Mouse (Mus musculus) adrenal gland, adult 8-10 months (tissue): ENCODE data around the gene Lekr1. TPM values are rescaled to one million over a fixed set of nuclear protein-coding genes. Genes with fewer than 3 reads are reported as not detected.

Experiments
- DNase-seq: peaks from one replicate; pipeline ENCODE4 v3.0.0; 2022
- total RNA-seq, 4 experiments: library from RNA; stranded (reverse); gene quantifications; 2 replicates each; pipeline ENCODE4 v1.2.4; 2022

Gene Lekr1
- total RNA-seq: 1 to 10 TPM; 2.3 to 3.8 (median 3.1) TPM

DNA sequence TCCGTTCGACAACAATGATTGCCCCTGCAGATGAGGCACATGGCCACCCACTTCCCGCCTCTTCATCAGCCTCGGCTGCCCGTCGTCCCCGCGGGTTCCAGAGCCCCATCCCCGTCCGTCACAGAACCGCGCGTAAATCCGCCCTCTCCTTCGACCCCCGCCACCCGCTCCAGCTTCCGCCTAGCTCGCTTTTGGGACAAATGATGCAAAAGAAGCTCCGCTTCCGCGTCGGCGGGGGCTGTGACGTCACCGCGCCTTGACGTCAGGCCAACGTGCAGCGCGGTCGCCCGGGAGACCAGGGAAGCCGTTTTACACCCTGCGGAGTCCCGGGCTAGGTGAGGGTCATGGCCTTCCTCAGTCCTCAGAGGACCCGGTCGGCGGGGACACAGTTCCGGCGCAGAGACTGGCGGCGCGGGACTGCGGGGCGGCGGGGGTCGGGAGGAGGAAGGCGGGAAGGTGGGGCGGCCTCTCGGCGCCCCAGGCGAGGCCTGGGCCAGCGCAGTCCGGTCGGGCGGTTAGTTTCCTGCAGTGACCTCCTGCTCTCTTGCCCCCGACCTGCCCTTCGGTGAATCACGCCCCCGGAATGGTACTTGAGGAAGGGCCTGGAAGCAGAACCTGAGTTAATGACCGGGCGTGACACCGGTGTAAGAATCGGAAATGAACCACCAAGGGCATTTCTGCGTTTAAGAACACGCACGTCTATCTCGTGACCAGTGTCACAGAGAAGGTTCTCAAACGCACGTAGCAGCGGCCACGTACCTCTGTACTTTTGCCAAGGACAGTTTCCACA lies at the start of gene Lekr1:
Gene Lekr1 (plus strand): TSS at position 252 of the 790 bp plus-strand sequence.
- peak; percentile 90 for DNase-seq

DNA sequence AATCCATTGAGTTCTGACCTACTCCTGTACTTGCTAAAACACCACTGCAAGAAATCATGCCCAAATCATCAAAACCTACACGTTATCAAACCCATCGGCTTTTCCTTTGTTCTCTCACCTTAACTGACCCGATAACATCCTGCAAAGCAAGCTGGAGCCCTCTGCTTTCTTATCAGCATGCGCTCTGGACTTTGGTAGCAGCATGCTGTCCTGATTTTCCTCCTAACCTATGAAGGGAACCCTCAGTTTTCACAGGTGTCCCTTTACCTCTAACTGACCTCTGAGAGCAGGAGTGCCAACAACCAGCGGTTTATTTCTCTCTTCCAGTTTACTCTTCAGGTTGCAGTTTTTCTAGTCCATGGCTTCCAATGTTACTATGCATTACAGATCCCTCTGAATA lies 48.5 kb upstream of the Lekr1 start:
- DNase-seq: no peak

DNA sequence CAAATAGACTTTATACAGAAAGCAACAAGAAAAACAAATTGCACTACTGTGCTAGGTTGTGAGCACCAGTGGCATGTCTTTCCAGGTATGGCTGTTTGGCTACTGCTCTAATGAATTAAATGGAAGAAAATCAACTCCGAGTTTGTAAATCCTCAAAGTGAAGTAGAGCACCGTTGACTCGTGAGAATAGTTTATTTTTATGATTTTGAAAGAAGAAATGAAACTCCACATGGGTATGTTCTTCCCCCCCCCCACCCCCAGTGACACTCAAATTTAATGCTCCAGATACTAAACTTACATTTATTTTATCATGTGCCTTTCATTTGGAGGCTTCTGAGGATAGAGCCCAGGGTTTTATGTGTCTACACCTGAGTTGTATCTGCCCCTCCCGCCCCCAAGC lies 46.7 kb upstream of the Lekr1 start:
- DNase-seq: no peak

DNA sequence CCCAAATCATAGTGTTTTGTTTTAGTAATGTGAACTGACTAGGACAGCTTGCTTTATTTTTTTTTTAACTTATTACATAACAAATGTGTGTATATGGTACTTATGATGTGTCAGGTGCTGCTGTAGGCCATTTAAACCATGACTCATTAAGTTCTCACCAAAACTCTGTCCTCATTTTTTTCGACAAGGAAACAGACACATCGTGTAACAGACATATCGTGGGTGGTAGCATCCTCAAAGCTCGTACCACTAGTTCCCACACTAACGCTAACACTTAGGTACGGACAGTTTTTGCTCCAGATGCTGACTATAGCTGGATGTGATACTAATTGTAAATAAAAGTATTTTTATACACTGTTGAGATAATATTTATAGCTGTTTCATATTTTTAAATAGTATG lies 43.0 kb upstream of the Lekr1 start:
- no peak for DNase-seq

DNA sequence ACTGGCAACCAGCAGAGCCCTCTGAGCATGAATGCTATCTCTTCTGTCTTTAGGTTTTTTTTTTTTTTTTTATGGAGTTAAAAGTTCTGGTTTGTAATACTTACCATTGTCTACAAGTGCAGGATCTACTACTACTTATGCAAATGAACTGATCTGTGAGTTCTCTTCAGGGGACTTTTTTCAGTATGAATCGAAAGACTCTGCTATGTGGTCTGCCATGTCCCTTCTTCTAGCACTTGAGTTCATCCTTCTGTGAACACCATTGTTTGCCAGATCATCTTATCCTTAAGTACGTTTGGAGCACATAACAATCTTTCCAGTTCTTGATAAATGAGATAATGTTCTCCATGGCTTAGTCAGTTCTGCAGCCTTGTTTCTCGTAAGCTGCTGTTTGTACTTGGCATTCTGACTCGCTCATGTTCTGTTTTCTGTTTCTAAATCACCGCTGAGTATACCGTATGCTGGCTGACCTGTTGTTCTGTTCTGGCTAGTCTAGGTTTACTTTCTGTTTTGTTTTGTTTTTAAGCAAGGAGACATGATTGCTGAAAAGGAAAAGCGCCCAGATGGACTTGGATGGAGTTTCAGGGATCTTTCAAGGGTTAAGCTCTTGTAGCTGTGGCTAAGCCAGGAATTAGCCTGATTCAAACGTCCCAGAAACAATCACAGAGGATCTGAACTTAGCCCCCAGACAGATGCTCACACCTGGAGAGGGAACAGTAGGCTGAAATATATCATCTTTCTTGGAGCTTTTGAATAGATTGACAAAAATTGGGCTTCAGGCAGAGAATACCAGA lies 40.3 kb upstream of the Lekr1 start:
- no peak for DNase-seq

DNA sequence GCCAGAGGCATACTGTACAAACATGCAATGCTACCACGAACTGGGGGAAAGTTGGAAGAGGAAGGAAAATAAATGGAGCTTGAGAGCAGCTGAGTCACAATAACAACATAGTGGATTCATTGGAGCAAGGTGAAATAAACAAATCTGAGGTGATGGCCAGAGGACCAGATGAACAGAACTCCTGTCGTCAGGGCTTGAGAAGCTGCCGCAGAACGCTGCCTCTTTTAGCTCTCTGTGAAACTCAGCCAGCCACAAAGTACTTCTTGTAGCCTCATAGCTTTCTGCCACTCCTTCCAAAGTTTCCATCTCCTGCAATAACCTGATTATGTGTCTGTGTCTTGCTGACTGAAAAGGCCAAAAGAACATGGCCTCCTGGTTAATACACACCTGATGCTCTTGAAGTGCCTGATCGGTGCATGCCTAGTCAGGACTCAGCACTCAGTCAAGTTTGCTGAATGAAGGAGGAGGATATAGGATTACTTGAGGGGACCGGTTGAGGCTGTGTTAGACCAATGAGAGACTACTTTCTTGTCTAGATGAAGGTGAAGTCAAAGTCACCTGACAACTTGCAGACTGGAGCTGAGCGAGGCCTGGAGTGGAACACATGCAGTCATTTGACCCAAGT lies 39.6 kb upstream of the Lekr1 start:
- DNase-seq: no peak

DNA sequence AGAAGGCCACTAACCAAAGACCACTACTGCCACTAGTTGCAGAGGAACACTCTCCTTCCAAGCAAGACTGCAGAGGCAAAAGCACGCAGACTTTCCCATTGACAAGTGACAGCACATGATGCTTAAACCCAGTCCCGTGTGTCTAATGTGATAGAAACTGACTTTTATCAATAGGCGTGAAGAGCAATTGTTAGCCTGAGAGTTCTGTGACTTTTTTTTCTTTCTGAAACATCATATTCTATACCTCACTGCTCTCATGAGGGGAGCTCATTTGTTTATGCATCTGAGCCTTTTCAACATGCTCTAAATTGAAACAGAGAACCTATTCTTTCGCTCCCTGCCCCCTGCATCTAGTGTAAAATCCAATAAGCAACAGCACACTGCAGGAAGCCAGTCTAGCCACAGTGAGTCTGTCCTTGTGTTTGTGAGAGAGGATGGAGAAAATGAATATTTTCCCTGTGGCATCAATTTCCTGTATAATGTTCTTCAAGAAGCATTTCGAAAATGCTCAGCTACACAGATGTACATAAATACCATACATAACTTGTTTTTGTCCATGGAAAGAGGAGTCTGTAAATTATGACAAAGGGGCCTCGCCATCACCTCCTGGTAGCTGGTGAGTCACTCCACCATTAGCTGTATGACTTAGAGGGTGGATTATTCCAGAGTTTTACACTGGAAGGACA lies 38.9 kb upstream of the Lekr1 start:
- no peak for DNase-seq

DNA sequence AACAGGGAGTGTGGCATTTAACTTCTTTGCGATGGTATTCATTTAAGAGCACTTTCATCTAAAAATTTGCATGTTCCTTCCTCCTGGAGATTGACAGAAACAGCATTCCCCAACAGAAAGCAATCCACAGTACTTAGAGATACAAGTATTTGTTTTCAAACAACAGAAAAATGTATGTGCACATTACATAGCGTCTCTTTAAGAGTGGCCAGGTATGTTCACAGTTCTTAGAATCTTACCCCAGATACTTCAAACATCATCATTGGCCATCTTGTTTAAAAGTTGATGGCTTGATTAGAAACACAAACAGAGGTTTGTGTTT lies 38.4 kb upstream of the Lekr1 start:
- no peak for DNase-seq

DNA sequence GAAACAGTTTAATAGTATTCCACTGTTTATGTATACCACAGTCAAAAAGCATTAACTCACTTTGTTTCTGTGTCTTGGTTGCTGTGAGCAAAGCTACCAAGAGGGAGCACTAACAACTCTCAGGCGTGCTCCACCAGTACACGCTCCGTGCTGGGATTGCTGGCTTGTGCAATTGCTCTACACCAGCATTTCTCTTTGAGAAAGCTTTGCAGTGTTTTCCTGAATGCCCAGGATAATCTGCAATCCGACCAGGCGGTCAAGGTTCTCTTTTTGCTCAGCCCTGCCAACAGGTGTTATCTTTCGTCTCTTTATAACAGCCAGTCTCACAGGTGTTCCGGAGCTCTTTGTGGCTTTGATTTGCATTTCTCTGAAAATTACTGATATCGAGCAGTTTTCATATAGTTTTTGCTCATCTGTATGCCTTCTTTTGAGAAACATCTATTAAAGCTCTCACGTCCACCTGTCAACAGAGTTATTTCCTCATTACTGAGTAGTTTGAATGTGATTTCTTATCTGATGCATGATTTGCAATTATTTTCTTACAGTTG lies 36.4 kb upstream of the Lekr1 start:
- no peak for DNase-seq

DNA sequence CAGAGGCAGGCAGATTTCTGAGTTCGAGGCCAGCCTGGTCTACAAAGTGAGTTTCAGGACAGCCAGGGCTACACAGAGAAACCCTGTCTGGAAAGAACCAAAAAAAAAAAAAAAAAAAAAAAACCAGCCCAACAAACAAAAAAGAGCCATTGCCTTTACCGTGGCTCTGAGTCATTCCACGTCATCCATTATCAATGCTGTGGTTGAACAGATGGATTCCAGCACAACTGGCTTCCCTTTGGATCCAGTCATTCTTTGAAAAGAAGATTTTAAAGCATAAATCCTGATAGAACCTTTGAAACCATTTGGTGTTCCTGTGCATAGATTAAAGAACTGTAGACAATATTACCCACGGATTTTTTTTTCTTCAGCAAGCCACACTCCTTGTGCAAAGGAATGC lies 32.4 kb upstream of the Lekr1 start:
- DNase-seq: no peak

DNA sequence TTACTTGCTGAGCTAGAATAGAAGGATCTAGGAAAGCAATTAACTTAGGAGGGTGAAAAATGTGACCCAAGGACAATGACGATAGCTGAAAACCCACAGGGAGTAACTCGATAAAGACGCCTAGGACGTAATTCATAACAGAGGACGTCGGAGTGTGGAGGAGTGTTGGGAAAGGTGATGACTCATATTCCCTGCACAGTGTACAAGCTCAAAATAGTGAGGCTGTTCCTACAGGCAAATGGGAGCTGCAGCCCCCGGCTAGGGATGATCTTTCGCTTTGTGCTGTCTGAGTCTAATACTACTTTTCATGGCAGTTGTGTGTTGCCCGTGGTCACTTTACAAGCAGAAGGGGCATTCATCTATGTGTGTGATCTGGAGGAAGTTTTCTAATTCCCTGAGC lies 30.0 kb upstream of the Lekr1 start:
- DNase-seq: peak; percentile 13

DNA sequence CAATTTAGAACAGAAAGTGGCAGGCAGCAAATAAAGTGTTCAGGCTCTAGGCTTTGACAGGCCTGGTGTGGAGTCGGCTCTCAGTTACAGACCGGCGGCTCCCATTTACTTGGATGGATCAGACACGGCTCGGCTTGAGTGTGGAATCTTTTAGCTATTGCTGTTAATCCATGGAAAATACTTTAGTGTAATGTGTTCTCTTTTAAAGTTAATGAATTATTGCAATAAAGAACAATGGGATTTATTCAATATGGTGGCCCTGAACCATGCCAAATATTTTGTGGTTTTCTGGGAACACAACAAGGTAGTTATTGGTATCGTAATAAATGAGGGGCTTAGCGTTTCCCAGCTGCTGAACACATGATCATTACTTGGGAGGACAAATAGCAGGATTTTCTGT lies 28.7 kb upstream of the Lekr1 start:
- no peak for DNase-seq

DNA sequence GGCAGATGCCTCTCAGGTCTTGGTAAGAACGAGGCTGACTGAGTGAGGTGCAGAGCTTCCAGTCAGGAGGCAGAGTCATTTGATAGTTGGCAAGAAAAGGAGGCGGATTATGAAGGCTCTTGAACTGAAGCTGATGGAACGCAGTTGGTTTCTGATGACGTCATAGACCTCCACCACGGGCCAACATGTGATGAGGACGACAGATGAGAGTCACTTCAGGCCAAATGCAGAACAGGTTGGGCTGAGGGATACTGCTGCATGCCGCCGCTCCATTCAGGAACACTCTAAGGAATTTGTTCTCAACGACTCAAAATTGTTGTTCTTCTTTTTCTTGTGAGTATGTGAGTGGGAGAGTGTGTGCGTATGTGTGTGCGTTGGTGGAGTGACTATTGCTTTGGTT lies 27.1 kb upstream of the Lekr1 start:
- DNase-seq: no peak

DNA sequence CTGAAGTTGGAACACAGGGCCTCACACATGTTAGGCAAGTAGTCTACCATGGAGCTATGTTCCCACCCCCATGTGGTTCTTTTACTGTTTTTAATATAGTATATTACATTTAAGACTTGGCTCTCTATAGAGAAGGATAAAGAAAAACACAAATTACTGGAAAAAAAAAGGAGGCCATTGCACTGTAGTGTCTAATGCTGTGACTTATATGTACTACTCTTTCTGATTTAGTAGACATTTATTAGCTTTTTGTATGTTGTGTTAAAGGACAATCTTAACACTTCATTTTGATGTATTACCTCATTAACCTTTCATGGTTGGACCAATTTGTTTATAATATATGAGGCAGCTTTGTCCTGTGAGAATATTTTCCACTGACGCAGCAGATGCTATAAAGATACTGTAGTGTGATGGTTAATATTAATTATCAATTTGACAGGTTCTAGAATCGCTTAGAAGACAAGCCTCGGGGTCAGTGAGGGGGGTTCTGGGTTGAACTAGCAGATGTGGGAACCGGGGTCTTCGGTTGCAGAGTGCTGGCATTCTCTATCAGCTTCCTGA lies 26.5 kb upstream of the Lekr1 start:
- DNase-seq: no peak

DNA sequence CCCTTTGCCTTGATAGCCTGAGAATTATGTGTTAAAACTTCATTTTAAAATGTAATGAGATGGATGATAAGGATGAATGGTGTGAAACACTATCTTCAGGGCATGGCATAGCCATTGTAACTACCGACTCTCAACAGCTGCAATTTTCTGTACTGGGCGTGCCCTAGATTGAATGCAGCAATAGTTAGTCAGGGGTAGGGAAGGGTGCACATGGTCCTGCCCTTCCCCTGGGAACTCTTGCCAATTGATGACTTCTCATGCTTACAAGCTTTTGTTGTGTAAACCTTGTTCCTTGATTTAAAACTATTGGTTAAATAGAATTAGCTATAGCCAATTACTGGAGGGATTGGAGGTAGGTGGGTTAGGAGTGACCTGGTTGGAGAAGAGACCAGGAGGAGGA lies 23.1 kb upstream of the Lekr1 start:
- no peak for DNase-seq

DNA sequence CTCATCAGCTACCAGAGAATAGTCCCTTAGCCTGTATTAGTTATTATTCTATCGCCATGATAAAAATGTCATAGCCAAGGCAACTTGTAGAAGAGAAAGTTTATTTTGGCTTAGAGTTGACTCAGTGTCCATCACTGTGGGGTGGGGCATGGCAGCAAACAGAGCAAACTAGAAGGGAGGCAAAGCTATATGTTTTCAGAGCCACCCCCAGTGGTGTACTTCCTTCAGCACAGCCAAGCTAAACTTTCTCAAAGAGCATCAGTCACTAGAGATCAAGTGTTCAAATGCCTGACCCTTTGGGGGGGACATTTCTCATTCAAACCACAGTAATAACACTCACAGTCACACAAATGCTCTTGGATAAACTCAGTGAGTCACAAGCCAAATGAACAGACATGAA lies 22.4 kb upstream of the Lekr1 start:
- DNase-seq: no peak

DNA sequence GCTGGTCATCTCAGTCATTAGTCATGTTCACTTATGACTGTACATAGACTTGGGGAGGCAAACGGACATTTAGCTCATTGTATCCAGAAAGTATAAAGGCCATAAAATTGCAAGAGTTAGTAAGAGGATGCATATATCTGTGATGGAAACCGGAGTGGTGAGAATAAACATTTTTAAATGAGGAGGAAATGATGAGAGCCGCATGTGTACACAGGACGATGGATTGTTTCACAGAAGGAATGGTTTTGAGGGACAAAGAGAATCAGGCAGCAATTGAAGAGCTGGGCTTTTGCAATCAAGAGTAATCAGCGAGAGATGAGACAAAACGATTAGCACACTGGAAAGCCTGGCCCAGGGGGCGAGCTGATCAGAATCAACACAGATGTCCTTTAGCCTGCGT lies 18.4 kb upstream of the Lekr1 start:
- DNase-seq: no peak

DNA sequence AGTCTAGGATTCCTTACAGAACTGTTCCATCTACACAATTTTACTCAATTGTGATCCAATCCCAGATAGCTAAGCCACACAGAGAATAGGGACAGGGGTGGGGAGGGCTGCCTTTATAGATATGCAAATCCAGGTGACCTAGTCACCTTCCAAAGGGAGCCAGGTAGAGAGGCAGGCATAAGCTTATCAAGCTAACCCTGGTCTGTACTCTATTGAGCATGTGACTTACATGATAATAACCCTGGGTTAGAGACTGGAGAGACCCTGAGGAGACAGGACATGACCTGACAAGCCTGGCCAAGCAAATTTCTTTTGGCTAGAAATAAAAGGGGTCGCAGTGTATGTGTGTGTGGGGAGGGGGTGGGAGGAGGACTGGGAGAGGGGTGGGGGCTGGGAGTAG lies 17.1 kb upstream of the Lekr1 start:
- no peak for DNase-seq

DNA sequence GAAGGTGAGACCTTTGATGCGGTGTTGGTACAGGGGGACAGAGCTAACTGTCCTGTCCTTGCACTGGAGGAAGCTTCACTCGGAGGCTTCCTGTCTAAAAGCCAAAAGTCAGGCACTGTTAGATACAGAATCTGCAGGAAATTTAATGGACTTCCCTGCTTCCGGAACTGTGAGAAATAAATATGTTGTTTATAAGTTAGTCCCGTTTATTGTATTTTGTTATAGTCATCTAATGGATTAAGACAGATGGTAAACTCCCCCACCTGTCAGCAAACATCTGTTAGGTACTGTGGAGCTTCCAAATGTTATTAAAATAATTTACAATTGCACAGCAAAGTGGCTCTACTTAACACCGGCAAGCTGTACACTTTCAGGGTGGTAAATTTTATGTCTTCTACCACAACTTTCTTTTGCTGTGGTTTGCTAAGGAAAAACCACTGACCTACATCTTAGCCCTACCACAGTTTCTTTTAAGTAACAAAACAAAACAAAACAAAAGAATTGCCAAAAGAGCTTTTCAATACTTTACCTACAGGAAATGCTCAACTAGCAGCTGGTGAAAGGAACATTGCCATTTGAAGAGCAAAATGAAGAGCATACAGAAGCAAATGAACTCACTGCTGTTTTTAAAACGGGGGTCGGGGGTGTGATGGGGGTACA lies 15.7 kb upstream of the Lekr1 start:
- DNase-seq: no peak

DNA sequence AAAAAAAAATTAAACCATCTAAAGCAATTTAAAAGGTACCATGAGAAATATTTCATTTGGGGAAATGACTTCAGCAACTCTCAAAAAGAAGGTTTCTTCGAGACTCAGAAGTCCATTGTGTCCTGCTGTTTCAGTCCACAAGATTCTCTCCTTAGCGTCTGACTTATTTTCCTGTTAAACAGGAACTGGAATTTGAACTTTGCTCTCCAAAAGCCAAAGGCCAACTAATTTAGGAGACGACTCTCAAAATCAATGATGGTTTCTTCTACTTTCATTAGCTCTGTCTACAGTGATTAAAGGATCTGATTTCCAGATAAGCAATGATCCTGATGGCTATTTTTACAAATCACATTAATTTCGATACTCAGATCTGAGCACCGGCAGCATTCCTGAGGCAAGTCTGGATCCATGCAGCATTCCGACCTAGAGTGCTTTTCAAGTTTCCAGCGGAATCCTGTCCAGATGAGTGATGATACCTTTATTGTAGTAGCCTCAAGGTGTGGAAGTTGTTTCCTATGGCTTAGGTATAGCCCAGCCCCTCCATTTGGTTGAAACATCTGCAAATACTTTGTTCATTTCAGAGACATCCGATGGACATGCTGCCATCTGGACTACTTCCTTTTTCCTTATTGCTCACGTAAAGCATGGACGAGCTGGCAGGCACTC lies 11.4 kb upstream of the Lekr1 start:
- no peak for DNase-seq

DNA sequence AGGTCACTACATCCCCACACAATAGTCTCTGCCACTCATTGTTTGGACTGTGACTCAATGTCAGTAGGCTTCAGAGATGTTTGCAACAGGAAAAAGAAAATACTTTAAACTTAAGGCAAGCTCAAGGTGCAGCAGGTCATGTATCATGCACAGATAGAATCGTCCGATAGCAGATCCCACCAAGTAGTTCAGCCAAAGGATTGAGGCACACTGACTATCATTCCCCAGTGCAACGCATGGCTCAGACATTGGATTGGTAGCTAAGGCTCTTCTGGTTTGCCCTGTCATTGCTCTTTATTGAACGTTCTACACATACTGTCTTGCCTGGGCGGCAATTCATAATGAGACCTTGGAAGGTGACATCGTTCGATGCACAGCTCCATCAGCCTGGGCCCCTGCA lies 9.6 kb upstream of the Lekr1 start:
- DNase-seq: no peak
